Mouse (Mus musculus): Measurements from ENCODE around the gene Syne1. TPM values are rescaled to one million over a fixed set of nuclear protein-coding genes. Genes with fewer than 3 reads are reported as not detected.
"Not testable (repeated sequence)": the region's sequence is repeated elsewhere in the genome, so short reads cannot be mapped to it uniquely, and the experiment has no call there.

Syne1 gene
- polyA plus RNA-seq, 1 experiment from 2014 or later: 13.3 TPM

DNA sequence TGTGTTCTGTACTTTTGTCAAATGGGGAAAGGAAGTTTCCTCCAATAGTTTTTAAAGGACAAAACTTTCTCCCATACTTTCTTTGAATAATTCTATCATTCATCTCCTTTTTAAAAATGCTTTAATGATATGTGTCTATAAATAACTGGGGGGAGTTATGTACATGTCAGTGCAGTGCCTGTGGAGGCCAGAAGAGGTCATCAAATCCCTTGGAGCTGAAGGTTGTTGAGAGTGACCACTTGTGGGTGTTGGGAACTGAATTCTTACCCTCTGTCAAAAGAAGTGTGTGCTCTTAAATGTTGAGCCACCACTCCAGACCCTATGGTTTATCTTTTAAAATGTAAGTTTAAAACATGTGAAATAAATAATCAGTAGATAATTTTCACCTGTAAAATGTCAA is 39.0 kb downstream of the Syne1 start:
- Histone ChIP-seq H3K4me3 (ENCODE audit: low read depth, low read length) (no peak overlapping the region), H3K9ac (ENCODE audit: low read length) (no peak overlapping the region), H3K9me3 (ENCODE audit: control insufficient read depth, low read length) (no peaks in the 10 kb centered on the region), H3K27me3 (replicated peaks; ENCODE audit: control insufficient read depth, insufficient read depth, low read length) (no peaks in the 10 kb centered on the region), H3K4me1 (replicated peaks; ENCODE audit: control insufficient read depth, insufficient read depth, low read length) (no peaks in the 10 kb centered on the region), H3K36me3 (ENCODE audit: control insufficient read depth, insufficient read depth, low read length) (no peaks in the 10 kb centered on the region), H3K27ac (ENCODE audit: low read depth) (no peak overlapping the region), H3K4me2 (ENCODE audit: low read length) (no peak overlapping the region)
- no peak for DNase-seq (ENCODE audit: low spot score)
- no peak for ATAC-seq (replicated peaks; ENCODE audit: low FRiP score, low TSS enrichment, low read depth)

DNA sequence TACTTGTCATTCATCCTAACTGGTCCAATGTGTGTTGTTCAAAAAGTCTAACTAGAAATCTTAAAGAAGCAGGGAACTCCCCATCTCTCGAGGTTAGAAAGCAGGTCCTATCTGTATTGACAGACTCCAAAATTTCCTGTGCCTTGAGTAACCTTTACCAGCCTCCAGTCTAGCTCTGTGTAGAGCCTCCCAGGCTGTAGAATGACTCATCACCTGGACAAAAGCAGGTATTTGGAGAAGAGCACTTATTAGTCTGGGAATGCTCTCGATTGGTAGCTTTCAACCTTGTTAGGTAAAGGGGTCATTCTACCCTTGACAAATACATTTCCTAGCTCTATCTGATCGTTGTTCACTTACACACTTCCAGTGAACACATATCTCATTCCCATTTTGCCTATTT is 39.9 kb downstream of the Syne1 start:
- Histone ChIP-seq H3K4me2 (ENCODE audit: low read length) (no peak overlapping the region), H3K27ac (ENCODE audit: low read depth) (no peak overlapping the region), H3K36me3 (ENCODE audit: control insufficient read depth, insufficient read depth, low read length) (no peaks in the 10 kb centered on the region), H3K27me3 (replicated peaks; ENCODE audit: control insufficient read depth, insufficient read depth, low read length) (no peaks in the 10 kb centered on the region), H3K4me1 (replicated peaks; ENCODE audit: control insufficient read depth, insufficient read depth, low read length) (no peaks in the 10 kb centered on the region), H3K4me3 (ENCODE audit: low read depth, low read length) (no peak overlapping the region), H3K9me3 (ENCODE audit: control insufficient read depth, low read length) (no peaks in the 10 kb centered on the region), H3K9ac (ENCODE audit: low read length) (no peak overlapping the region)
- DNase-seq (ENCODE audit: low spot score) (no peak), ATAC-seq (replicated peaks; ENCODE audit: low FRiP score, low TSS enrichment, low read depth) (no peak)
- WGBS: 77% methylated on average over 3 of the region's 3 CpGs

DNA sequence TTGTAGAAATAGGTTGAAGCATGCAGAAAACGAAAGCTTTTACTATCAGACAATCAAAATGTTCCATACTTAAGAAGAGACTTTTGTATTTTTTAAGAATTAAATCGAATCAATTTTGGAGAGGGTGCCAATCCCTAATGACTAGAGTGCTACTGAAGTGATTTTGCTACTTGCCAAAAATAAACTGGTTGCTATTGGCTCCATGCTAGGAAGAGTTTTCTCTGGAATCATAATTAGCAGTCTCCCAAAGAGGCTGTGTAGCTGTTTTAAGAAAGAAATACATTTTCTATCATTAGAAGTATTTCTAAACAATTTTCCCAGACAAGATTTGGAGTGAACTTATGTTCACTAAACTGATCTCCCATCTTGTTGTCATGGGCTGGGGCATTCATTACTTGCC is 43.8 kb downstream of the Syne1 start:
- ATAC-seq (replicated peaks; ENCODE audit: low FRiP score, low TSS enrichment, low read depth): no peak
- no peak overlapping the region for H3K27ac ChIP-seq (ENCODE audit: low read depth)
- 74% methylated on average over 2 of the region's 2 CpGs for WGBS

DNA sequence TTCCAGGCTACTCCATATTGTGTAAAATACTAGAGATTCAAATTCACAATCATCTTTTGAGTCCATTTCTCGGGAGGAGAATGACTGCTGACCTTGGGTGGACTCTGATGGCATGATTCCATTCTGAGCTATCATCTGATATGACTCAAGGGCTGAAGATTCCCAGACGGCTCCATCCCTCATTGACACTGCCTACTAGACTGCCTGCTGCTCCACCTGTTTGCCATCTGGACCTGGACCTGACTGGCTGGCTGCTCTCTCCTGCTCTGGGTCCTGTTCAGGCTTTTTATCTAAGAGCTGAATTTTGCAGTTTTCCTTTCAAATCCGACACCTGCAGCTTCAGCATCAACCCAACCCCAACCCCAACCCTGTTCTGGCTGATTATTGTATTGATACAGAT is 46.5 kb downstream of the Syne1 start:
- no peak overlapping the region for H3K27ac ChIP-seq (ENCODE audit: low read depth)
- H3K36me3 ChIP-seq (ENCODE audit: control insufficient read depth, insufficient read depth, low read length): no peaks in the 10 kb centered on the region
- no peak for ATAC-seq (replicated peaks; ENCODE audit: low FRiP score, low TSS enrichment, low read depth)
- no peaks in the 10 kb centered on the region for H3K4me1 ChIP-seq (replicated peaks; ENCODE audit: control insufficient read depth, insufficient read depth, low read length)
- no peaks in the 10 kb centered on the region for H3K27me3 ChIP-seq (replicated peaks; ENCODE audit: control insufficient read depth, insufficient read depth, low read length)
- H3K9me3 ChIP-seq (ENCODE audit: control insufficient read depth, low read length): no peaks in the 10 kb centered on the region
- 63% methylated on average over 3 of the region's 3 CpGs for WGBS
- DNase-seq (ENCODE audit: low spot score): no peak
- no peak overlapping the region for H3K9ac ChIP-seq (ENCODE audit: low read length)
- no peak overlapping the region for H3K4me2 ChIP-seq (ENCODE audit: low read length)
- no peak overlapping the region for H3K4me3 ChIP-seq (ENCODE audit: low read depth, low read length)

More for the DNA sequence above, 43.8 kb downstream of the Syne1 start:
- Histone ChIP-seq H3K36me3 (ENCODE audit: control insufficient read depth, insufficient read depth, low read length) (no peaks in the 10 kb centered on the region), H3K4me2 (ENCODE audit: low read length) (no peak overlapping the region), H3K4me1 (replicated peaks; ENCODE audit: control insufficient read depth, insufficient read depth, low read length) (no peaks in the 10 kb centered on the region), H3K9me3 (ENCODE audit: control insufficient read depth, low read length) (no peaks in the 10 kb centered on the region), H3K9ac (ENCODE audit: low read length) (no peak overlapping the region), H3K27me3 (replicated peaks; ENCODE audit: control insufficient read depth, insufficient read depth, low read length) (no peaks in the 10 kb centered on the region), H3K4me3 (ENCODE audit: low read depth, low read length) (no peak overlapping the region)
- DNase-seq (ENCODE audit: low spot score): no peak

DNA sequence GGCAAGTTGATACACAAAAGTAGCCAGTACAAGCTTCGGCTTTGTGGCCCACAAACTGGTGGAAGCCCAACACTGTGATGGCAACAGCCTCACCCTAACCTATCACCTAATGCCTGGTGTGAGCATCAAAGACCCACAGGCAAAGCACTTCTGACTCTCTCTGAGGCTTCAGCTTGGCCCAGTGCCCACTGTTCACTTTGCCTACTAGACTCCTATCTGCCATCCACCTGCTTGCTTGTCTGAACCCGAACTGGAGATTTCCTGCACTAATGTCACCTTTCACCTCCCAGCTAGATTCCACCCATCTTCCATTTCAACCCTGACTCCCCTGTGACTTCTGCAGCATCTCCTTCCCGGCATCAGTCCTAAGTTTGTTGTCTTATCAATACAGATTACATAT is 47.4 kb downstream of the Syne1 start:
- Histone ChIP-seq H3K4me1 (replicated peaks; ENCODE audit: control insufficient read depth, insufficient read depth, low read length) (no peaks in the 10 kb centered on the region), H3K4me3 (ENCODE audit: low read depth, low read length) (no peak overlapping the region), H3K9me3 (ENCODE audit: control insufficient read depth, low read length) (no peaks in the 10 kb centered on the region), H3K27ac (ENCODE audit: low read depth) (no peak overlapping the region), H3K9ac (ENCODE audit: low read length) (no peak overlapping the region), H3K4me2 (ENCODE audit: low read length) (no peak overlapping the region), H3K36me3 (ENCODE audit: control insufficient read depth, insufficient read depth, low read length) (no peaks in the 10 kb centered on the region), H3K27me3 (replicated peaks; ENCODE audit: control insufficient read depth, insufficient read depth, low read length) (no peaks in the 10 kb centered on the region)
- WGBS: 82% methylated on average over 3 of the region's 3 CpGs
- no peak for ATAC-seq (replicated peaks; ENCODE audit: low FRiP score, low TSS enrichment, low read depth)
- no peak for DNase-seq (ENCODE audit: low spot score)

- H3K36me3 ChIP-seq (ENCODE audit: control insufficient read depth, insufficient read depth, low read length); H3K4me3 ChIP-seq (ENCODE audit: low read depth, low read length); H3K4me2 ChIP-seq (ENCODE audit: low read length); H3K27me3 ChIP-seq (replicated peaks; ENCODE audit: control insufficient read depth, insufficient read depth, low read length); H3K27ac ChIP-seq (ENCODE audit: low read depth); H3K9ac ChIP-seq (ENCODE audit: low read length); DNase-seq (ENCODE audit: low spot score); H3K9me3 ChIP-seq (ENCODE audit: control insufficient read depth, low read length); H3K4me1 ChIP-seq (replicated peaks; ENCODE audit: control insufficient read depth, insufficient read depth, low read length); ATAC-seq (replicated peaks; ENCODE audit: low FRiP score, low TSS enrichment, low read depth): not testable (repeated sequence)
- WGBS: 70% methylated on average over 6 of the region's 6 CpGs
Measured at GRCm38 (mm10) chr10:5499684-5500369, 51.5 kb downstream of the Syne1 start.

- Histone ChIP-seq H3K27me3 (replicated peaks; ENCODE audit: control insufficient read depth, insufficient read depth, low read length) (no peaks in the 10 kb centered on the region), H3K4me3 (ENCODE audit: low read depth, low read length) (no peak overlapping the region), H3K9me3 (ENCODE audit: control insufficient read depth, low read length) (no peaks in the 10 kb centered on the region), H3K9ac (ENCODE audit: low read length) (no peak overlapping the region), H3K4me2 (ENCODE audit: low read length) (no peak overlapping the region), H3K36me3 (ENCODE audit: control insufficient read depth, insufficient read depth, low read length) (no peaks in the 10 kb centered on the region), H3K4me1 (replicated peaks; ENCODE audit: control insufficient read depth, insufficient read depth, low read length) (no peaks in the 10 kb centered on the region), H3K27ac (ENCODE audit: low read depth) (no peak overlapping the region)
- ATAC-seq (replicated peaks; ENCODE audit: low FRiP score, low TSS enrichment, low read depth) (no peak), DNase-seq (ENCODE audit: low spot score) (no peak)
- WGBS: 85% methylated on average over 2 of the region's 2 CpGs
Measured at GRCm38 (mm10) chr10:5497859-5498258, 53.4 kb downstream of the Syne1 start.

- Histone ChIP-seq H3K27me3 (replicated peaks; ENCODE audit: control insufficient read depth, insufficient read depth, low read length) (no peaks in the 10 kb centered on the region), H3K4me3 (ENCODE audit: low read depth, low read length) (no peak overlapping the region), H3K4me2 (ENCODE audit: low read length) (no peak overlapping the region), H3K4me1 (replicated peaks; ENCODE audit: control insufficient read depth, insufficient read depth, low read length) (no peaks in the 10 kb centered on the region), H3K36me3 (ENCODE audit: control insufficient read depth, insufficient read depth, low read length) (no peaks in the 10 kb centered on the region), H3K9ac (ENCODE audit: low read length) (no peak overlapping the region), H3K9me3 (ENCODE audit: control insufficient read depth, low read length) (no peaks in the 10 kb centered on the region), H3K27ac (ENCODE audit: low read depth) (no peak overlapping the region)
- ATAC-seq (replicated peaks; ENCODE audit: low FRiP score, low TSS enrichment, low read depth) (no peak), DNase-seq (ENCODE audit: low spot score) (no peak)
- WGBS: 86% methylated on average over 9 of the region's 9 CpGs
Measured at GRCm38 (mm10) chr10:5491050-5491449, 60.2 kb downstream of the Syne1 start.

- no peaks in the 10 kb centered on the region for H3K27me3 ChIP-seq (replicated peaks; ENCODE audit: control insufficient read depth, insufficient read depth, low read length)
- no peak for ATAC-seq (replicated peaks; ENCODE audit: low FRiP score, low TSS enrichment, low read depth)
- WGBS: 62% methylated on average over 6 of the region's 6 CpGs
- no peaks in the 10 kb centered on the region for H3K9me3 ChIP-seq (ENCODE audit: control insufficient read depth, low read length)
- H3K4me2 ChIP-seq (ENCODE audit: low read length): no peak overlapping the region
- no peak overlapping the region for H3K9ac ChIP-seq (ENCODE audit: low read length)
- no peak for DNase-seq (ENCODE audit: low spot score)
- H3K36me3 ChIP-seq (ENCODE audit: control insufficient read depth, insufficient read depth, low read length): no peaks in the 10 kb centered on the region
- H3K4me3 ChIP-seq (ENCODE audit: low read depth, low read length): no peak overlapping the region
- H3K27ac ChIP-seq (ENCODE audit: low read depth): no peak overlapping the region
- no peaks in the 10 kb centered on the region for H3K4me1 ChIP-seq (replicated peaks; ENCODE audit: control insufficient read depth, insufficient read depth, low read length)
Measured at GRCm38 (mm10) chr10:5490029-5490428, 61.3 kb downstream of the Syne1 start.

Data from intestine, embryonic 14.5 days (tissue).